Mouse (Mus musculus) limb, embryonic 15.5 days (tissue): ENCODE data around the gene Gdf9. TPM values are rescaled to one million over a fixed set of nuclear protein-coding genes. Genes with fewer than 3 reads are reported as not detected.
A peak's percentile ranks its signal among the peaks of the same experiment; 100 is the strongest.

Experiments used
- ATAC-seq: fragments of 200-750 bp; cut with Nextera tagmentation; 2 replicates; pipeline ENCODE4 v1.8.0; 2017; ENCODE audit warnings: low read depth, moderate TSS enrichment; ENCODE audit not compliant: insufficient number of reproducible peaks, low FRiP score, low TSS enrichment
- H3K27ac ChIP-seq: fragments of 300-500 bp; sonication (generic); 2 replicates; pipeline ENCODE4 v1.5.1; 2015; ENCODE audit warnings: moderate library complexity, mild to moderate bottlenecking, inconsistent platforms
- H3K27me3 ChIP-seq: fragments of 300-500 bp; sonication (generic); 2 replicates; pipeline ENCODE4 v1.6.1; 2015; ENCODE audit warnings: inconsistent platforms
- H3K36me3 ChIP-seq: fragments of 300-500 bp; sonication (generic); 2 replicates; pipeline ENCODE4 v1.6.1; 2015; ENCODE audit warnings: inconsistent platforms
- H3K4me1 ChIP-seq: fragments of 300-500 bp; sonication (generic); 2 replicates; pipeline ENCODE4 v1.6.1; 2015; ENCODE audit warnings: inconsistent platforms
- H3K4me2 ChIP-seq: fragments of 300-500 bp; sonication (generic); 2 replicates; pipeline ENCODE4 v1.6.1; 2015; ENCODE audit warnings: mild to moderate bottlenecking, inconsistent platforms
- H3K4me3 ChIP-seq: fragments of 300-500 bp; sonication (generic); 2 replicates; pipeline ENCODE4 v1.5.1; 2015; ENCODE audit warnings: mild to moderate bottlenecking, inconsistent platforms
- H3K9ac ChIP-seq: fragments of 300-500 bp; sonication (generic); 2 replicates; pipeline ENCODE4 v1.6.1; 2015; ENCODE audit warnings: inconsistent platforms
- H3K9me3 ChIP-seq: fragments of 300-500 bp; sonication (generic); 2 replicates; pipeline ENCODE4 v1.6.1; 2016; ENCODE audit warnings: inconsistent platforms
- WGBS: fragments of 180-500 bp; shearing (Covaris S2); methylation state at CpG from one replicate; pipeline ENCODE4 v1.1.7; 2015; 5-methylcytosine and 5-hydroxymethylcytosine counted together
- polyA plus RNA-seq: library from polyadenylated mRNA; unstranded; fragments of >200 nt; fragmentation: Nextera tagmentation; extraction: Ambion mirVana; gene quantifications from 2 replicates; pipeline ENCODE4 v1.2.1, GENCODE M21; 2015

Gene Gdf9
- polyA plus RNA-seq, 1 experiment from 2014 or later: 2.6 TPM

DNA sequence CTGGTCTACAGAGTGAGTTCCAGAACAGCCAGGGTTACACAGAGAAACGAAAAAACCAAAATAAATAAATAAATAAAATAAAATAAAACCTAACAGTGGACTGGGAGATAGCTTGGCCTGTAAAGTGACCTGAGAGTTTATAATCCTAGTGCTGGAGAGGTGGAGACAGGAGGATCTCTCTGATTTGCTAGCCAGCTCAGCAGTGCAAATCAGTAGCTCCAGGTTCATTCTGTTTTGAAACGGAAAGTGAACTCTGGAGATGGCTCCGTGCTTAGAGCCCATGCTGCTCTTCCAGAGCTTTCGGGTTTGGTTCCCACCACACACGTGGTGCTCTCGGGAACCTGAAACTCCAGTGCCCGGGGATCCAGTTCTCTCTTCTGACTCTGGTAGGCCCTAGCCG lies 17.2 kb downstream of the Gdf9 start:
- Histone ChIP-seq H3K27ac (no peak overlapping the region), H3K9me3 (no peaks in the 10 kb centered on the region), H3K4me2 (no peak overlapping the region), H3K9ac (no peak overlapping the region), H3K4me3 (no peak overlapping the region), H3K36me3 (no peaks in the 10 kb centered on the region), H3K27me3 (no peaks in the 10 kb centered on the region), H3K4me1 (no peaks in the 10 kb centered on the region)
- no peak for ATAC-seq
- WGBS: 86% methylated on average over 8 of the region's 8 CpGs

DNA sequence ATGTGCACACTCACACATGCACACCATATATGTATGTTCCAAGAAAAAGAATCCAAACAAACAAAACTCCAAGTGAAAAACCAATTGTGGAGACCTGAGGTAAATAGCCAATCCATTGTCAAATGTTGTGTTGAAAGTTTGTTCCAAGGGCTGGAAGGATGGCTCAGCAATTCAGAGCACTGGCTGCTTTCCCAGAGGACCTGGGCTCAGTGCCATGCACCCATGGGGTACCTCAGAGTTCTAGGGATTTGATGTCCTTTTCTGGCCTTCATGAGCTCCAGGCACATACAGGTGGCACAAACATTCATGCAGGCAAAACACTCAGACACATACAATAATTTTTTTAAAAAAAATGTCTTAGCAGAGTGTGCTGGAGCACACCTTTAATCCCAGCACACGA lies 17.7 kb downstream of the Gdf9 start:
- Histone ChIP-seq H3K9me3 (no peaks in the 10 kb centered on the region), H3K4me2 (no peak overlapping the region), H3K4me3 (no peak overlapping the region), H3K9ac (no peak overlapping the region), H3K36me3 (no peaks in the 10 kb centered on the region), H3K27me3 (no peaks in the 10 kb centered on the region), H3K27ac (no peak overlapping the region), H3K4me1 (no peaks in the 10 kb centered on the region)
- no peak for ATAC-seq
- 81% methylated on average over 1 of the region's 1 CpGs for WGBS

DNA sequence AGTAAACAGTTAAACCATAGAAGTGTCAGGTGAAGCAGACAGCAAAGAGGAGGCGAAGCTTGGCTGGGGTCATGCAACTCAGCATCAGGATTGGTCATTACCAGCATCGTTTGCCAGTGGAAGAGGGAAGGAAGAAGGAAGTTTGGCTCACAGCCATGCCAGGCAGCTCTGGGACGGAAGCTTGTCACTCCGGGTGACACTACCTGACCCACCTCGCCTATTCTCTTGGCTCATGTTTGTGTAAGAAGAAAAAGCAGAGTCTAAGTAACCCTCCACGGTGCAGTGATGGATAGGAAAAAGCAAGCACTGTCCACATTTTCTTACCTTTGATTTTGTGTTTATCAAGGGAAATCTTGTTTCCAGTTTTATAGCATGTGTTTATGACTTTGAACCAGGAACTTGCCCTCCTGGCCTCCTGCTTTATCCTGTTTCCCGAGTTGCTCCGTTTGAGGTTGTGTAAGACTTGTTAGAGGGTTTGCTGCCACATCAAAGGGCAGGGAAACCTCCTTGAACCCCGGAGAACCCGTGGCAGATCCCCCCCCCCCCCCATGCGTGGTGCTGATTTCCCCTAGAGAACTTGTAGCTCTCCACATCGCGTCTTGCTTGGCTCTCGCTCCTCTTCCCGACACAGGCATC lies 19.4 kb downstream of the Gdf9 start:
- 28% methylated on average over 15 of the region's 15 CpGs for WGBS
- Histone ChIP-seq H3K4me1 (no peaks in the 10 kb centered on the region), H3K4me2 (no peak overlapping the region), H3K27me3 (no peaks in the 10 kb centered on the region), H3K27ac (no peak overlapping the region), H3K36me3 (no peaks in the 10 kb centered on the region), H3K9ac (no peak overlapping the region), H3K9me3 (no peaks in the 10 kb centered on the region), H3K4me3 (no peak overlapping the region)
- ATAC-seq: no peak

DNA sequence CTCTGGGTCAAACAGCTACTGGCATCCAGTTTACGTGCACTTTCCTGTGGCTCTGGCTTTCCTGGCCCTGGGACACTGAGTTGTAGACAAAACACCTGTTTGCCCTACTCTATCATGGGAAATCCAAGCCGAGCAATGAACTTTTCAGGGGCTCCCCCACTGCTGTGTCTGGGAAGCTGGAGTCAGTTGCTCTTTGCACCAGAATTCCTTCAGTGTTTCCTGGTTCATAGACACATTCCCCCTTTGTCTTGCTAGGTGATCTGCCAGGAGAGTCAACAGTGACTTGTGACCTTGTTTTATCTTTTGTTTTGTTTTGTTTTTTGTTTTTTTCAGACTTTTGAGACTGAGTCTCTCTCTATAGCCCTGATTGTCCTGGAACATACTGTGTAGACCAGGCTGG lies 20.5 kb downstream of the Gdf9 start:
- H3K9me3 ChIP-seq: no peaks in the 10 kb centered on the region
- ATAC-seq: no peak
- H3K36me3 ChIP-seq: no peaks in the 10 kb centered on the region
- no peak overlapping the region for H3K9ac ChIP-seq
- 47% methylated on average over 2 of the region's 2 CpGs for WGBS
- H3K27ac ChIP-seq: no peak overlapping the region
- H3K4me3 ChIP-seq: no peak overlapping the region
- no peaks in the 10 kb centered on the region for H3K27me3 ChIP-seq
- H3K4me1 ChIP-seq: no peaks in the 10 kb centered on the region
- H3K4me2 ChIP-seq: no peak overlapping the region

DNA sequence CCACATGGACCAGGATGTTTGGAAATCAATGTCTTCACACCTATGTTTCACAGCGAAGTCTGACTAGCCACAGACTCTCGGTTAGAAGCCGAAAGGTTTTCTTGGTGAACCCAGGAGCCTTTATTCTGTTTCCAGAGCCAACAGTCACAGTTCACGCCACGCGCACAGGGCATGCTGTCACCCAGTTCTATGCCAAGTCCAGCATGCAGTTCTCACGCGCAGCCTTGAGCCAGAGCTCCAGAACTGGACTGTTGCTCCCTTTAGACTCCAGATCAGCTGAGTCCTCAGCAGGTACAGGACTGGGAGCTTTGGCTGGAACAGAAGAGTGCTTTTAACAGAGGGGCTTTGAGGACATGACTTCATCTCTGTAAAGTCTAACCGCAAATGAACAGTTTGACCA lies 21.6 kb downstream of the Gdf9 start:
- Histone ChIP-seq H3K4me1 (peaks cover 5% of the 10 kb centered on the region), H3K4me2 (no peak overlapping the region), H3K36me3 (no peaks in the 10 kb centered on the region), H3K9me3 (no peaks in the 10 kb centered on the region), H3K9ac (no peak overlapping the region), H3K27me3 (0 out of 2 replicates have a peak, but pooled peaks cover 1% of the 10 kb centered on the region), H3K27ac (no peak overlapping the region), H3K4me3 (no peak overlapping the region)
- ATAC-seq: no peak
- WGBS: 96% methylated on average over 9 of the region's 9 CpGs

DNA sequence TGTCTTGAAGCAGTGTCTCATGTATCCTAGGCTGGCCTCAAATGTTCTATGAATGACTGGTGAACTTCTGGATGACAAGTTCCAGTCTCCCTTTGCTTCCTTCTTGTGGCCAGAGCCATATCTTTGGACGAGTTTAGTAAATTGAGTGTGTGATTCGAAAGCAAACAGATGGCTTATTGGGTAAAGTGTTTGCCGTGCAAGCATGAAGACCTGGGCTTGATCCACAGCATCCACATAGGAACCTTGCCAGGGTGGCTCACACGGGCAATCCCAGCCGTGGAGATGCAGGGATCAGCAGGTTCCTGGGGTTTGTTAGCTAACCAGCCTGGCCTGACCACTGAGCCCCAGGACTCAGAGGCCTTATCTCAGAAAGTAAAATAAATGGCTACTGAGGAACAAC lies 22.2 kb downstream of the Gdf9 start:
- 86% methylated on average over 5 of the region's 5 CpGs for WGBS
- Histone ChIP-seq H3K9ac (no peak overlapping the region), H3K4me2 (no peak overlapping the region), H3K4me3 (no peak overlapping the region), H3K27ac (no peak overlapping the region), H3K9me3 (no peaks in the 10 kb centered on the region), H3K27me3 (peaks cover 8% of the 10 kb centered on the region; the same call in 1 of the 2 replicates), H3K36me3 (no peaks in the 10 kb centered on the region), H3K4me1 (peaks cover 7% of the 10 kb centered on the region)
- no peak for ATAC-seq

DNA sequence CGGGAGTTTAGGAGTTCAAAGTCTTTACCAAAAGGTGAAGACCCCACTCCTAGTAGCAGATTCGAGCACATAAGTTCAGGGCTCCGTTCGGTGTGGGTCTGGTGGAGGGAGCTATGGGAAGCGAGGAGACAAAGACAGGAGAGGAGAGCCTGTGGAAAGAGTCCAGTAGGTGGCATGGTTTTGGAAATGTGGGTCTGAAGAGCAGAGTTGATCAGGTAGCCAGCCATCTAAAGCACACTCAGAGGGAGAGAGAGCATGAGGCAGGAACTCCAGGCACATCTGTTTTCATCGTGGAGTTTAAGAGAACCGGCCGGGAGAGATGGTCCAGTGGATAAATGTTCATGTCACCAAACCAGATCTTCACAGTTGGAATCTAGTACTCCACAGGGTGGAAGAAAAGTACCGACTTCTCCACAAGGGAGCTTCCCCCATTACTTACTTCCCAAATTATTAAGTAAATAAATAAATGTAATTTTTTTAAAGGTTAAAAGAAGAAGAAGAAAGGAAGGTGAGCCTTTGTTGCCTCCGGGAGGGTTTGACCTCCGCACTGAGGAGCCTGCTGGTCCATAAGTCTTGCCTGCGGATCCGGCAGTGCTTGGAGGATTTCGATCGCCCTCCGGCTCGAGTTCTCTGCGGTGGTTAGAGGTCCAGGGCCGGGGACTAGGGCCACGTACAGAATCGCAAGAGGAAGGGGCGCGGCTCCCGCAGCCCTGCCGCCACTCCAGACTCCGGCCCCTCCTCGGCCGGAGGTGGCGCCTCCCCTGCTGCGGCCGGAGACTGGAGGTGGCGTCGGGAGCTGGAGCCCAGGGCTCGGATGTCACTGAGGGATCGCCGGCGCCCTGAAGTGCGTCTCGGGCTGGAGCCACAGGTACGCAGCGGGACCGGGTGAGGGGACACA lies 25.9 kb downstream of the Gdf9 start, which contains the start of the genes Gm10447 and Shroom1:
Gene Gm10447, minus strand, starts transcription at position 637 of the 898 bp plus-strand sequence.
Gene Shroom1, plus strand, starts transcription at position 732 of the 898 bp plus-strand sequence.
- H3K9me3 ChIP-seq: no peaks in the 10 kb centered on the region
- H3K4me2 ChIP-seq: peak within 1 kb of the TSS; percentile 85
- H3K9ac ChIP-seq: peak within 1 kb of the TSS; percentile 42
- no peaks in the 10 kb centered on the region for H3K36me3 ChIP-seq
- 2% methylated on average over 32 of the region's 42 CpGs for WGBS
- H3K4me3 ChIP-seq: peak within 1 kb of the TSS; percentile 58
- peaks cover 7% of the 10 kb centered on the region for H3K4me1 ChIP-seq
- H3K27ac ChIP-seq: peak within 1 kb of the TSS; percentile 47
- peaks cover 16% of the 10 kb centered on the region for H3K27me3 ChIP-seq
- peak; percentile 76 for ATAC-seq

DNA sequence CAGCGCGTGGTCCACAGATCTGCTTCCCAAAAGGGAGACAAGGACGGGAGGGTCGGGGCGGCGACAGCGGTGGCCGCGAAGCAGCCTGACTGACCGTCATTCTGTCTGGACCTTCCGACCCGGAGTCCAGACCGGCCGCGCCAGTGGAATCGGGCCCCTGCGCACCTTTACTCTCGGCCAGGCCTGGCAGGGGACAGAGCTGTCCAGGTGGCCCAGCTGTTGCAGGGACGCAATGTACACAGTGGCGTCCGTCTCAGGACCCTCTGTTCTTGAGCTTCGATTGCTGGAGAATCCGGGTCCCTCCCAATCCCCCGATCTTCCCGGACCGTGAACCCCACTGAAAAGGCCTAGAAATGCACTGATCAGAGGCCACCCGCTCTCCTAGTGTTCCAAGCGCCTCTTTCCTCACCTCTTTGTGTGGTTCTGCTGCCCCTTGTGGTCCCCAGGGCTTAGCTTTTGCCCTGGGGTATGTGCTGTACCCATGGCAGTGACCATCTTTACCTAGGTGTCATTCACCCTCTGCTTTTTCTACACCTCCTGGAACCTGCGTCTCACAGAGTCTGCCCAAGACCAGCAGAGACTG lies 26.6 kb downstream of the Gdf9 start:
- peak overlapping the region; percentile 42 for H3K9ac ChIP-seq
- H3K4me3 ChIP-seq: peak overlapping the region; percentile 58
- H3K9me3 ChIP-seq: no peaks in the 10 kb centered on the region
- peak overlapping the region; percentile 85 for H3K4me2 ChIP-seq
- 8% methylated on average over 29 of the region's 29 CpGs for WGBS
- peak; percentile 31; the same call in 1 of the 2 replicates for ATAC-seq
- peaks cover 23% of the 10 kb centered on the region for H3K27me3 ChIP-seq
- H3K4me1 ChIP-seq: peaks cover 7% of the 10 kb centered on the region
- H3K36me3 ChIP-seq: no peaks in the 10 kb centered on the region
- peak overlapping the region; percentile 47; the same call in 1 of the 2 replicates for H3K27ac ChIP-seq

DNA sequence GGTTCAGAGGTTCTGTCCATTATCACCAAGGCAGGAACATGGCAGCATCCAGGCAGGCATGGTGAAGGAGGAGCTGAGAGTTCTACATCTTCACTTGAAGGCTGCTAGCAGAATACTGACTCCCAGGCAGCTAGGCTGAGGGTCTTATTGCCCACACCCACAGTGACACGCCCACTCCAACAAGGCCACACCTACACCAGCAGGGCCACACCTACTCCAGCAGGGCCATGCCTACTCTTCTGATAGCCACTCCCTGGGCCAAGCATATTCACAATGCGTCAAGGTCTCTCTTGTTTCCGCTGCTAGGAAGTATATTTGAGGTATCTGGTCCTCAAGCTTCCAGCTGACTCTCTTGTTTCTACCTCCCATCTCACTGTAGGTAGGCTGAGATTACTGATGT lies 28.2 kb downstream of the Gdf9 start:
- H3K27ac ChIP-seq: no peak overlapping the region
- H3K4me2 ChIP-seq: no peak overlapping the region
- no peak for ATAC-seq
- H3K9ac ChIP-seq: no peak overlapping the region
- no peaks in the 10 kb centered on the region for H3K9me3 ChIP-seq
- peaks cover 39% of the 10 kb centered on the region for H3K27me3 ChIP-seq
- H3K4me1 ChIP-seq: peaks cover 18% of the 10 kb centered on the region
- H3K36me3 ChIP-seq: no peaks in the 10 kb centered on the region
- WGBS: 58% methylated on average over 3 of the region's 3 CpGs
- H3K4me3 ChIP-seq: no peak overlapping the region

DNA sequence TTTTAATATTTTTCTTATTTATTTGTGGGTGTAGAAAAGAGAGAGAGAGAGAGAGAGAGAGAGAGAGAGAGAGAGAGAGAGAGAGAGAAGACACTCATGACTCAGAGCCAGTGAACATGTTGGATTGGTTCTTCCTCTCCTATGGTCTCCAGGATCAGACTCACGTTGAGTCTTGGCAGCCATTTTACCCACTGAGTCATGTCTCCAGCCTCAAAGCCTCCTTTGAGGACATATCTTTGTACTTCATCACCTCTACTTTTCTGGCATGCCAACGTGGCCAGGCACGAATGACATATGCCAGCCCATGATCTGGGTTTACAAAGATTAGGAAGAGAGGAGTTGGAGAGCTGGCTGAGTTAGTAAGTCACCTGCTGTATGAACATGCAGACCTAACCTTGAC lies 29.4 kb downstream of the Gdf9 start:
- Histone ChIP-seq H3K36me3 (no peaks in the 10 kb centered on the region), H3K9me3 (no peaks in the 10 kb centered on the region), H3K27ac (no peak overlapping the region), H3K27me3 (peaks cover 51% of the 10 kb centered on the region), H3K4me1 (peaks cover 19% of the 10 kb centered on the region), H3K9ac (no peak overlapping the region), H3K4me3 (no peak overlapping the region), H3K4me2 (no peak overlapping the region)
- 80% methylated on average over 3 of the region's 3 CpGs for WGBS
- no peak for ATAC-seq

DNA sequence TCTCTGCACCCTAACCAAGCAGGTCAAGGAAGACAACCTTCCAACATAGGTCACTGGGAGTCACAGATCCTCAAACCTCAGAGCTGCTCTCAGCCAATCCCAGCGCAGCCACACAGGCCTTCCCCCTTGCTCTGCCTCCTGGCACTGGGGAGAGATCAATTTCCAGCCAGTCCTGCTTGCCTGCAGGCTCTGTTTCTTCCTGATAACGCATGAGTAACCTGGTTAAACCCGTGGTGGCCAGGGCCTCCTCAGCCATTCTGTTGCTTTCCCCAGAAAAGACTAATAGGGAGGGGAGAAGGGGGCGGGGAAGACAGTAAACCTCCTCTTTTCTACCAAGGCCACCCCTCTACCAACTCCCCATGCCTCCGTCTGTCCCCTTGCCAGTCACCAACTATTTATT lies 30.9 kb downstream of the Gdf9 start:
- no peak overlapping the region for H3K9ac ChIP-seq
- ATAC-seq: no peak
- no peaks in the 10 kb centered on the region for H3K36me3 ChIP-seq
- 28% methylated on average over 5 of the region's 5 CpGs for WGBS
- no peak overlapping the region for H3K4me2 ChIP-seq
- H3K27me3 ChIP-seq: peaks cover 66% of the 10 kb centered on the region
- H3K9me3 ChIP-seq: no peaks in the 10 kb centered on the region
- peaks cover 28% of the 10 kb centered on the region for H3K4me1 ChIP-seq
- H3K27ac ChIP-seq: no peak overlapping the region
- H3K4me3 ChIP-seq: no peak overlapping the region
